Mouse (Mus musculus) bone marrow macrophage, adult 2 months (primary cell): ENCODE results near the gene Phf2. TPM values are rescaled to one million over a fixed set of nuclear protein-coding genes. Genes with fewer than 3 reads are reported as not detected.

Source experiments
- H3K27ac ChIP-seq: 2 replicates; pipeline ENCODE4 v1.5.1; 2012; ENCODE audit warnings: low read depth, low read length; ENCODE audit not compliant: insufficient read depth
- H3K4me1 ChIP-seq: 2 replicates; pipeline ENCODE4 v1.6.1; 2012; ENCODE audit warnings: low read length; ENCODE audit not compliant: control insufficient read depth, insufficient read depth
- H3K4me3 ChIP-seq: 2 replicates; pipeline ENCODE4 v1.5.1; 2012; ENCODE audit warnings: mild to moderate bottlenecking, low read length, moderate library complexity; ENCODE audit not compliant: insufficient read depth
- CTCF ChIP-seq: IDR thresholded peaks from 2 replicates; pipeline ENCODE4 v1.5.1; 2012; ENCODE audit warnings: low read depth, mild to moderate bottlenecking, low read length, moderate library complexity
- POLR2A ChIP-seq: IDR thresholded peaks from 2 replicates; pipeline ENCODE4 v1.6.1; 2012; ENCODE audit warnings: mild to moderate bottlenecking, low read depth, low read length, borderline replicate concordance
- polyA plus RNA-seq: library from polyadenylated mRNA; stranded (reverse); fragments of >200 nt; gene quantifications from 2 replicates; pipeline ENCODE4 v1.2.4, GENCODE M21; 2012; ENCODE audit not compliant: missing spikeins, insufficient read depth, insufficient read length

Phf2 gene
- polyA plus RNA-seq, 1 experiment = 20.4 TPM

DNA sequence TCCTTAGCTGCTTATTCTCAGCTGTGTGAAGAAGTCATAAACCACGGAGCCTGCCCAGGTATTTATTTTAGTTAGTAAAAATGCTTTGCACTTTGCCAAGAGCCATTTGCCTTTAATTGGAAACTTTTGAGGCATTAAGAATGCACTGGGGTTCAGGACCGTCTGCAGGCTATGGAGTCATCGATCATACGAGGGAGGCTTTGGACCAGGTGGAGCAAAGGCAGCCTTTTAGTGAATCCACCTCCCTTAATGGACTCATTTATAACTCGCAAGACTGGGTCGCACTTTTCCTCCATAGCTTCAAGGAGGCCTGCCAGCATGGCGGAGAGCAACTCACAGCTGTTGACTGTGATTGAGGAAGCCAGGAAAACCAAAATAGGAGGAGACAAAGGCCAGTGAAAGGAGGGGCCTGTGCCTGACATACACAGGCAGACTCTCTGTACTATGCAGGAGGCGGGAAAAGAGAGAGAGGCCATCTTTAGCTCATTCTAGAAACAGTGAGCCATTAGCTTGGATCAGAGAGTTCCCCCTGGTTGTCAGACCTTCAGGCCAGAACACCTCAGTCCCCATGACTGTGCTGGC is 110.0 kb downstream of the Phf2 start:
- Histone ChIP-seq H3K27ac (no peak overlapping the region), H3K4me1 (peaks cover 3% of the 10 kb centered on the region; the same call in 1 of the 2 replicates), H3K4me3 (no peak overlapping the region)
- TF ChIP-seq POLR2A = no peak

DNA sequence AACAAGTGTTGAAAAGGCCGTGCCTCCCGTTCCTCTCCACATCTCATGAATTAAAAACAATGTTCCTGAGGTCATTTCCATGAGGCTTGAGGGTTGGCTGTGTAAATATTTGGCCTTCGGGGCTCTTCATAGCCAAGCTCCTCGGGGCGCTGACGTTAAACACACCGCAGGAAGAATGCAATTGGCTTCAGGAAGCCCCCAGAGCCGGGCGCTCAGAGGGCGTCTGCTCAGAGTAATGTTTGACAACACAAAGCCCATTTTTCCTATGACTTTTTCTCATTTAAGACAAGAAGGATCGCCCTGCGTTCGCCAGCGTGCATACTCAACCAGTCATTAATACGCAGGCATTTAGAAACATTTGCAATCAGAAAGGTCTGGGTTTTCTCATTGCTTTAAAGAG is 114.2 kb downstream of the Phf2 start:
- H3K4me3 ChIP-seq = no peak overlapping the region
- H3K4me1 ChIP-seq = no peaks in the 10 kb centered on the region
- no peak overlapping the region for H3K27ac ChIP-seq
- TF ChIP-seq POLR2A (no peak), CTCF (no peak)

Other genes with a start within 250 kb of the Phf2 start
- 2.3 and 2.9 TPM in 2 replicates for gene Ptpdc1, start 245.5 kb downstream of the Phf2 start, polyA plus RNA-seq
- not detected in 2 replicates for gene Barx1, start 208.1 kb downstream of the Phf2 start, polyA plus RNA-seq
- gene Fam120a, start 96.9 kb upstream of the Phf2 start, polyA plus RNA-seq = 100 and 101 TPM in 2 replicates